Mouse (Mus musculus) cerebellum, adult 18-20 months (tissue): ENCODE measurements around the gene Olfr653.

ENCODE experiments used
- DNase-seq, 2 experiments: peaks; one replicate each; pipeline ENCODE4 v3.0.0; 2021

Gene Olfr653

GRCm38 (mm10) chr7:104577014-104577413 lies at the start of gene Olfr653:
Gene Olfr653, plus strand, starts transcription at chr7:104577314.
- no peak for DNase-seq

- DNase-seq: no peak
Measured at GRCm38 (mm10) chr7:104549833-104550232, 27.3 kb upstream of the Olfr653 start, which contains the start of gene Olfr651. Gene Olfr651, plus strand, starts transcription at chr7:104550133.

- DNase-seq: no peak
Measured at GRCm38 (mm10) chr7:104552700-104553099, 24.4 kb upstream of the Olfr653 start.

- no peak for DNase-seq
Measured at GRCm38 (mm10) chr7:104560601-104561000, 16.5 kb upstream of the Olfr653 start, which contains the start of gene Olfr652. Gene Olfr652, plus strand, starts transcription at chr7:104560901.

GRCm38 (mm10) chr7:104580846-104581245 lies 3.7 kb downstream of the Olfr653 start:
- no peak for DNase-seq

- DNase-seq: no peak
Measured at GRCm38 (mm10) chr7:104581429-104581828, 4.3 kb downstream of the Olfr653 start.

GRCm38 (mm10) chr7:104586725-104587124 lies 9.6 kb downstream of the Olfr653 start, which contains the start of gene Olfr654:
Gene Olfr654, plus strand, starts transcription at chr7:104587025.
- DNase-seq: no peak

GRCm38 (mm10) chr7:104588274-104588673 lies 11.2 kb downstream of the Olfr653 start:
- DNase-seq: no peak

GRCm38 (mm10) chr7:104601679-104602078 lies 24.6 kb downstream of the Olfr653 start, which contains the start of gene Olfr655:
Gene Olfr655, minus strand, starts transcription at chr7:104601779.
- DNase-seq: no peak

- DNase-seq: no peak
Measured at GRCm38 (mm10) chr7:104603173-104603572, 26.1 kb downstream of the Olfr653 start.

- DNase-seq: no peak
Measured at GRCm38 (mm10) chr7:104604727-104605126, 27.6 kb downstream of the Olfr653 start.

GRCm38 (mm10) chr7:104613655-104614054 lies 36.5 kb downstream of the Olfr653 start, which contains the start of gene Olfr656:
Gene Olfr656, plus strand, starts transcription at chr7:104613955.
- DNase-seq: no peak

GRCm38 (mm10) chr7:104624494-104624893 lies 47.4 kb downstream of the Olfr653 start, which contains the start of gene Olfr657:
Gene Olfr657, plus strand, starts transcription at chr7:104624794.
- DNase-seq: no peak
